Mouse (Mus musculus) embryonic facial prominence, embryonic 11.5 days (tissue): ENCODE results near the gene 4931406P16Rik. TPM values are rescaled to one million over a fixed set of nuclear protein-coding genes. Genes with fewer than 3 reads are reported as not detected.
A peak's percentile ranks its signal among the peaks of the same experiment; 100 is the strongest.

Source experiments
- ATAC-seq: fragments of 200-750 bp; cut with Nextera tagmentation; replicated peaks from 2 replicates; pipeline ENCODE4 v1.8.0; 2017; ENCODE audit warnings: low read depth; ENCODE audit not compliant: insufficient number of reproducible peaks, low FRiP score, low TSS enrichment
- DNase-seq: peaks from one replicate; pipeline ENCODE4 v3.0.0-alpha.2; 2015; ENCODE audit warnings: low spot score
- H3K27ac ChIP-seq: fragments of 300-500 bp; sonication (generic); replicated peaks from 2 replicates; pipeline ENCODE4 v1.5.1; 2014; ENCODE audit warnings: mild to moderate bottlenecking, low read depth, low read length, control low read depth
- H3K27me3 ChIP-seq: fragments of 300-500 bp; sonication (generic); 2 replicates; pipeline ENCODE4 v1.6.1; 2014; ENCODE audit warnings: mild to moderate bottlenecking, low read length, moderate library complexity, mixed read lengths; ENCODE audit not compliant: control insufficient read depth, insufficient read depth
- H3K36me3 ChIP-seq: fragments of 300-500 bp; sonication (generic); replicated peaks from 2 replicates; pipeline ENCODE4 v1.6.1; 2014; ENCODE audit warnings: low read depth, mild to moderate bottlenecking, low read length, moderate library complexity, mixed read lengths; ENCODE audit not compliant: control insufficient read depth, insufficient read depth
- H3K4me1 ChIP-seq: fragments of 300-500 bp; sonication (generic); 2 replicates; pipeline ENCODE4 v1.6.1; 2014; ENCODE audit warnings: low read length, mixed read lengths; ENCODE audit not compliant: control insufficient read depth, insufficient read depth
- H3K4me2 ChIP-seq: fragments of 300-500 bp; sonication (generic); 2 replicates; pipeline ENCODE4 v1.6.1; 2014; ENCODE audit warnings: low read depth, mild to moderate bottlenecking, control low read depth, low read length, moderate library complexity
- H3K4me3 ChIP-seq: fragments of 300-500 bp; sonication (generic); 2 replicates; pipeline ENCODE4 v1.5.1; 2014; ENCODE audit warnings: low read depth, low read length, control low read depth
- H3K9ac ChIP-seq: fragments of 300-500 bp; sonication (generic); replicated peaks from 2 replicates; pipeline ENCODE4 v1.6.1; 2014; ENCODE audit warnings: mild to moderate bottlenecking, control low read depth, low read length
- H3K9me3 ChIP-seq: fragments of 300-500 bp; sonication (generic); replicated peaks from 2 replicates; pipeline ENCODE4 v1.6.1; 2016; ENCODE audit warnings: mild to moderate bottlenecking, low read length, inconsistent platforms, mixed read lengths; ENCODE audit not compliant: control insufficient read depth
- WGBS: fragments of 180-500 bp; shearing (Covaris S2); extraction: QIAGEN DNeasy Blood & Tissue Kit; methylation state at CpG from one replicate; pipeline ENCODE4 v1.1.7; 2014; 5-methylcytosine and 5-hydroxymethylcytosine counted together
- polyA plus RNA-seq: library from polyadenylated mRNA; unstranded; fragments of >200 nt; fragmentation: Nextera tagmentation; extraction: Ambion mirVana; gene quantifications from 2 replicates; pipeline ENCODE4 v1.2.1, GENCODE M21; 2014

The 4931406P16Rik gene
- polyA plus RNA-seq, 1 experiment from 2014 or later: 30.6 TPM

DNA sequence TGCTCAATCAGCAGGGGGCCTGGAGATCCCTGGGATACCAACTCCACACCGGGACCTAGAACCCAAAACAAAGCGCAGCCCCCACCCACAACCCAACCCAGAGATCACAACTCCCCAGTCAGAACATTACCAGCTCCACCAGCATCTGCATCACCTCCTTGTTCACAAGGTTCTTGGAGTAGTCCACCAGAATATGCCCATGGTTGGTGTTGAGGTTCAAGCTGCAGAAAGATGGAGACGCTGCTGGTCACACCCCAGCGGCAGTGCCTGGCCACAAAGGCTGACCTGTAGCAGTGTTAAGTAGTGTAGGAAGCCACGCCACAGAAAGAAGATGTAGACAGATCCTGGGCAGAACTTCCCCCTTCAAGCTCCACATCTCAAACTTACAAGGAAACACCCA, 84.2 kb downstream of the 4931406P16Rik start:
- Histone ChIP-seq H3K36me3 (no peaks in the 10 kb centered on the region; the same call in 1 of the 2 replicates), H3K4me2 (peak overlapping the region; percentile 69), H3K27ac (no peak overlapping the region), H3K9me3 (no peaks in the 10 kb centered on the region), H3K9ac (peak overlapping the region; percentile 81), H3K4me3 (peak overlapping the region; percentile 73), H3K4me1 (no peaks in the 10 kb centered on the region), H3K27me3 (no peaks in the 10 kb centered on the region)
- no peak for DNase-seq
- WGBS: 17% methylated on average over 5 of the region's 5 CpGs
- no peak for ATAC-seq

DNA sequence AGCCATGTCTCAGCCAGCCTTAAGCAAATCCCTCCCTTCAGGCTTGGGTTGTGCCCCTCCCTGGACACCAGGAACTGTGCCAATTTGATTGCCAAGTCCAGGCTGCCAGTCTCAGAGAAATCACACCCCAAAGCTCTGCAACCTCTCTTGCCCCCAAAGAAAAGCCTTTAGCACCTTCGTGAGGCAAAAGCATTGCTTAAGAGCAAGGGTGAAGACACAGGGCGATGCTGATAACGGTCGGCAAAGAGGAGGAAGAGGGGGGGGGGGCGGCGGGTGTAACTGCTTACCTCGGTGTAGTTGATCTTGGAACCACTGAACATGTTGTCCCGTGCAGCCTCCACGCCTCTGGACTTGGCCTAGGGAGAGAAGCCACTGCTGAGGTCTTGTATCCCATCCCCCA, 84.7 kb downstream of the 4931406P16Rik start:
- WGBS: 73% methylated on average over 9 of the region's 9 CpGs
- Histone ChIP-seq H3K9me3 (no peaks in the 10 kb centered on the region), H3K36me3 (no peaks in the 10 kb centered on the region; the same call in 1 of the 2 replicates), H3K4me3 (peak overlapping the region; percentile 73), H3K4me1 (no peaks in the 10 kb centered on the region), H3K27ac (no peak overlapping the region), H3K4me2 (peak overlapping the region; percentile 69), H3K27me3 (no peaks in the 10 kb centered on the region), H3K9ac (0 out of 2 replicates have a peak overlapping the region, but pooled peaks have one; percentile 18)
- DNase-seq (no peak), ATAC-seq (no peak)

GRCm38 (mm10) chr7:34226846-34227245, 86.5 kb downstream of the 4931406P16Rik start:
- Histone ChIP-seq H3K27me3 (no peaks in the 10 kb centered on the region), H3K36me3 (peaks cover 10% of the 10 kb centered on the region), H3K27ac (no peak overlapping the region), H3K4me3 (no peak overlapping the region), H3K9me3 (no peaks in the 10 kb centered on the region), H3K9ac (no peak overlapping the region), H3K4me2 (no peak overlapping the region), H3K4me1 (no peaks in the 10 kb centered on the region)
- 93% methylated on average over 12 of the region's 12 CpGs for WGBS
- ATAC-seq (no peak), DNase-seq (no peak)

DNA sequence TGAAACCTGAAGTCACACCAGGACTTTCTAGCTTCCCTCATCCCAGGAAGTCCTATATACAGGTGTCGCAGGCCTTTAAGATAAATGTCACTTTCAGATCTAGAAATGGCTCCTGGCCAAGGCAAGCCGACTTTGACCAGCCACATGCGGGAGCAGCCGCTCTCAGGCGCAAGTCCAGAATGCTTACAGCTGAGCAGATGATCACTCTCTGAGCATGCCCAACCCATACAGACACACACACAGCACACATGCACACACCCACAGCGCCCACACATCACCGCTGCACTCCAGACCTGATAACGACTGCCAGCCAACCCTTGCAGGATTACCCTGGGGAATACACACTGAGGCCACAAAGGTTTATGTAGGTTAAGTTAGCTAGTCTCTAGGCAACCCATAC, 87.3 kb downstream of the 4931406P16Rik start:
- no peak overlapping the region for H3K4me3 ChIP-seq
- DNase-seq (no peak), ATAC-seq (no peak)
- H3K9me3 ChIP-seq: no peaks in the 10 kb centered on the region
- H3K36me3 ChIP-seq: peaks cover 10% of the 10 kb centered on the region
- H3K27me3 ChIP-seq: no peaks in the 10 kb centered on the region
- H3K4me2 ChIP-seq: no peak overlapping the region
- no peaks in the 10 kb centered on the region for H3K4me1 ChIP-seq
- 91% methylated on average over 8 of the region's 8 CpGs for WGBS
- no peak overlapping the region for H3K9ac ChIP-seq
- no peak overlapping the region for H3K27ac ChIP-seq

GRCm38 (mm10) chr7:34224308-34224707, 89.0 kb downstream of the 4931406P16Rik start:
- Histone ChIP-seq H3K4me3 (no peak overlapping the region), H3K4me1 (no peaks in the 10 kb centered on the region), H3K4me2 (no peak overlapping the region), H3K27ac (no peak overlapping the region), H3K27me3 (no peaks in the 10 kb centered on the region), H3K9ac (no peak overlapping the region), H3K9me3 (no peaks in the 10 kb centered on the region), H3K36me3 (peaks cover 10% of the 10 kb centered on the region)
- ATAC-seq (no peak), DNase-seq (no peak)
- WGBS: 91% methylated on average over 6 of the region's 6 CpGs

- 88% methylated on average over 10 of the region's 10 CpGs for WGBS
- DNase-seq (no peak), ATAC-seq (no peak)
- Histone ChIP-seq H3K4me3 (no peak overlapping the region), H3K27ac (no peak overlapping the region), H3K27me3 (no peaks in the 10 kb centered on the region), H3K9me3 (no peaks in the 10 kb centered on the region), H3K4me2 (no peak overlapping the region), H3K9ac (no peak overlapping the region), H3K4me1 (no peaks in the 10 kb centered on the region), H3K36me3 (peaks cover 13% of the 10 kb centered on the region)
Observed at GRCm38 (mm10) chr7:34222340-34222739, 91.0 kb downstream of the 4931406P16Rik start.

DNA sequence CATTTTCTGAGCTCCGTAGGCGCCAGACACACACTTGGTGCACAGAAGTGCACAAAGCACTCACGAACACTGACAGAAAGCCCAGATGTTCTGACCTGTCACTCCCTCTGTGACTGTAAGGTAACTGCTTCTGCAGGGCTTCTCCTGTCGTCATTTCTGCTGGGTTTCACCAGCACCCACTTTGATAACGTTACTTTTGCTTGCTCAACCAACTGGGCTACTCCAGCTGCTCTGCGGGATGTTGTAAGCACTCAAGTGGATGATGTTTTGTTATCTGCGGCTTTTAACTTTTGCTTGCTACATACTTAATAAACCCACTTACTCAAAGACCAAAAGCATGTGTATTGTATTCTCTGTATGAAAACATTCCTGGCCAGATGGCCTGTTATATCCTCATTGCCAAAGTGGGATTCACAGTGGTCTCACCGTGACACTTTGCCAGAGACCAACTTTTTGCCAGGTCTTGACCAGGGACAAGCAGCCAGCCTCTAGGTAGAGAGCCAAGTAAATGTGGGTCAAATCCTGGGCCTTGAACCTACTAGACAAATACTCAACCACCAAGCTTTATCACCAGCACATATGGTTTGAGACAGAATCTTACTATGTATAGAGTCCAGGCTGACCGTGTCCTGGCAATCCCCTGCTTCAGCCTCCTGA, 91.6 kb downstream of the 4931406P16Rik start:
- no peak for DNase-seq
- no peaks in the 10 kb centered on the region for H3K27me3 ChIP-seq
- H3K4me2 ChIP-seq: no peak overlapping the region
- no peaks in the 10 kb centered on the region for H3K4me1 ChIP-seq
- no peaks in the 10 kb centered on the region for H3K9me3 ChIP-seq
- no peak overlapping the region for H3K27ac ChIP-seq
- no peak for ATAC-seq
- no peak overlapping the region for H3K9ac ChIP-seq
- WGBS: 88% methylated on average over 9 of the region's 9 CpGs
- no peak overlapping the region for H3K4me3 ChIP-seq
- H3K36me3 ChIP-seq: peaks cover 13% of the 10 kb centered on the region

- H3K27me3 ChIP-seq: no peaks in the 10 kb centered on the region
- H3K27ac ChIP-seq: no peak overlapping the region
- H3K4me2 ChIP-seq: no peak overlapping the region
- DNase-seq (no peak), ATAC-seq (no peak)
- no peaks in the 10 kb centered on the region for H3K9me3 ChIP-seq
- H3K36me3 ChIP-seq: peaks cover 19% of the 10 kb centered on the region
- no peak overlapping the region for H3K9ac ChIP-seq
- 65% methylated on average over 1 of the region's 1 CpGs for WGBS
- H3K4me3 ChIP-seq: no peak overlapping the region
- H3K4me1 ChIP-seq: no peaks in the 10 kb centered on the region
Observed at GRCm38 (mm10) chr7:34218496-34218895, 94.9 kb downstream of the 4931406P16Rik start.
